In the genomic region with DNA sequence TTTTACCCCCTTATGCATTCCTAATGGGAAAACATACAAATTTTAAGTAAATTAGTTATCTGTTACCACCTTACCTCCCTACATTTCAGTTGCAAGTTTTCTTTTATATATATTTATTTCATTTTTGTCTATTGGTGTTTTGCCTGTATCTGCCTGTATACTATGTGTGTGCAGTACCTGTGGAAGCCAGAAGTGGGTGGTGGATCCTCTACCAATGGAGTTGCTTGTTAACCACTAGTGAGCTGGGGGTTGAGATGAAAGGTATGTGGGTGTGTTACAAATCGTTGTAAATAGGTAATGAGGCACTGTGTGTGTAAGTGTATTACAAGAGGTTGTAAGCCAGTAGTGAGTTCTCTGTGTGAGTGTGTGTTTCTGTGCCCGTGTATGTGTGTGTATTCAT, we compare ENCODE assay signal across 8 mouse cellular contexts. TPM values are rescaled to one million over a fixed set of nuclear protein-coding genes. Genes with fewer than 3 reads are reported as not detected.
DNase-seq lines count a peak whose midpoint lies in the region; ATAC-seq and TF ChIP-seq lines count a peak whose summit lies in the region.

No protein-coding gene starts in this region.

- 0 out of 2 replicates have a peak overlapping the region, but pooled peaks have one; percentile 83 for H3K9ac ChIP-seq in heart, embryonic 15.5 days
- no peak overlapping the region for H3K9ac ChIP-seq in forebrain, postnatal 0 days
- no peak overlapping the region for H3K9ac ChIP-seq in liver, embryonic 16.5 days (ENCODE audit: low read depth, low read length)
- H3K9ac ChIP-seq in stomach, embryonic 14.5 days (replicated peaks; ENCODE audit: low read depth, low read length): no peak overlapping the region

- H3K36me3 ChIP-seq in heart, embryonic 15.5 days: peaks cover 16% of the 10 kb centered on the region
- H3K36me3 ChIP-seq in forebrain, postnatal 0 days (ENCODE audit: insufficient read depth): peaks cover 15% of the 10 kb centered on the region
- H3K36me3 ChIP-seq in liver, embryonic 16.5 days (ENCODE audit: control insufficient read depth, insufficient read depth): peaks cover 6% of the 10 kb centered on the region; the same call in 1 of the 2 replicates
- H3K36me3 ChIP-seq in stomach, embryonic 14.5 days (ENCODE audit: control insufficient read depth, insufficient read depth, low read length): peaks cover 15% of the 10 kb centered on the region

- no peaks in the 10 kb centered on the region for H3K9me3 ChIP-seq in heart, embryonic 15.5 days (replicated peaks)
- no peaks in the 10 kb centered on the region for H3K9me3 ChIP-seq in forebrain, postnatal 0 days (ENCODE audit: low read length)
- no peaks in the 10 kb centered on the region for H3K9me3 ChIP-seq in liver, embryonic 16.5 days (replicated peaks; ENCODE audit: control insufficient read depth, low read length)
- H3K9me3 ChIP-seq in stomach, embryonic 14.5 days (ENCODE audit: control insufficient read depth, low read depth, low read length): no peaks in the 10 kb centered on the region

- TF ChIP-seq CTCF in forebrain, postnatal 0 days (IDR thresholded peaks at IDR 0.05; ENCODE audit: low read depth): peak; percentile 45

- no peak for ATAC-seq in heart, embryonic 15.5 days (replicated peaks; ENCODE audit: insufficient number of reproducible peaks, insufficient read depth, low FRiP score, low read depth)
- ATAC-seq in forebrain, postnatal 0 days: no peak
- no peak for ATAC-seq in liver, embryonic 16.5 days (ENCODE audit: low read depth)
- ATAC-seq in stomach, embryonic 14.5 days (ENCODE audit: insufficient number of reproducible peaks, insufficient read depth, low FRiP score, low read depth): no peak

- DNase-seq in heart, postnatal 4 days: no peak
- peak; percentile 20 for DNase-seq in MN1 (ENCODE audit: low spot score)
- peak; percentile 10 for DNase-seq in forebrain, postnatal 0 days
- DNase-seq in right cerebral cortex, adult 18-20 months: no peak
- no peak for DNase-seq in cerebellum, adult 11-12 months

- H3K4me2 ChIP-seq in heart, embryonic 15.5 days: peak overlapping the region; percentile 64
- peak overlapping the region; percentile 11; the same call in 1 of the 2 replicates for H3K4me2 ChIP-seq in forebrain, postnatal 0 days (ENCODE audit: low read depth)
- H3K4me2 ChIP-seq in liver, embryonic 16.5 days (ENCODE audit: low read depth, low read length): peak overlapping the region; percentile 74
- peak overlapping the region; percentile 79 for H3K4me2 ChIP-seq in stomach, embryonic 14.5 days (replicated peaks; ENCODE audit: low read depth, low read length)

- no peak overlapping the region; the same call in 1 of the 2 replicates for H3K27ac ChIP-seq in heart, embryonic 15.5 days
- H3K27ac ChIP-seq in forebrain, postnatal 0 days (ENCODE audit: low read depth, low read length): no peak overlapping the region
- H3K27ac ChIP-seq in liver, embryonic 16.5 days (ENCODE audit: low read length): no peak overlapping the region; the same call in 1 of the 2 replicates
- no peak overlapping the region for H3K27ac ChIP-seq in stomach, embryonic 14.5 days (ENCODE audit: low read length)

- peaks cover 32% of the 10 kb centered on the region for H3K4me1 ChIP-seq in heart, embryonic 15.5 days (replicated peaks)
- peaks cover 22% of the 10 kb centered on the region; the same call in 1 of the 2 replicates for H3K4me1 ChIP-seq in forebrain, postnatal 0 days (ENCODE audit: insufficient read depth)
- H3K4me1 ChIP-seq in liver, embryonic 16.5 days (ENCODE audit: control insufficient read depth, low read depth, low read length): peaks cover 21% of the 10 kb centered on the region
- peaks cover 15% of the 10 kb centered on the region for H3K4me1 ChIP-seq in stomach, embryonic 14.5 days (ENCODE audit: control insufficient read depth, insufficient read depth, low read length)

- H3K4me3 ChIP-seq in heart, embryonic 15.5 days: peak overlapping the region; percentile 74
- peak overlapping the region; percentile 90 for H3K4me3 ChIP-seq in forebrain, postnatal 0 days (ENCODE audit: low read depth, low read length)
- H3K4me3 ChIP-seq in liver, embryonic 16.5 days (ENCODE audit: low read depth, low read length): peak overlapping the region; percentile 83
- H3K4me3 ChIP-seq in stomach, embryonic 14.5 days (ENCODE audit: low read depth, low read length): peak overlapping the region; percentile 88

- no peaks in the 10 kb centered on the region for H3K27me3 ChIP-seq in heart, embryonic 15.5 days
- no peaks in the 10 kb centered on the region for H3K27me3 ChIP-seq in forebrain, postnatal 0 days (ENCODE audit: insufficient read depth, low read length)
- no peaks in the 10 kb centered on the region for H3K27me3 ChIP-seq in liver, embryonic 16.5 days (ENCODE audit: control insufficient read depth, insufficient read depth, low read depth, low read length)
- no peaks in the 10 kb centered on the region for H3K27me3 ChIP-seq in stomach, embryonic 14.5 days (ENCODE audit: control insufficient read depth, insufficient read depth, low read length)

- WGBS in heart, embryonic 15.5 days: 67% methylated on average over 2 of the region's 2 CpGs
- 65% methylated on average over 2 of the region's 2 CpGs for WGBS in forebrain, postnatal 0 days
- WGBS in liver, embryonic 16.5 days (ENCODE audit: insufficient replicate concordance): 51% methylated on average over 2 of the region's 2 CpGs
- 68% methylated on average over 2 of the region's 2 CpGs for WGBS in stomach, embryonic 14.5 days

RNA-seq across cellular contexts. Expression of gene Sec23a, which starts 1.3 kb away (rescaled TPM):
- polyA plus RNA-seq in heart, embryonic 15.5 days (2015; fragmentation: Nextera tagmentation; extraction: Ambion mirVana): 57.8 and 63.2 TPM in 2 replicates
- total RNA-seq in heart, postnatal 4 days (2021): 10 to 100 TPM; 51.0 to 53.8 TPM
- total RNA-seq in forebrain, postnatal 0 days (2014; rRNA removed): 156 and 159 TPM in 2 replicates
- polyA plus RNA-seq in forebrain, postnatal 0 days (2015; fragmentation: Nextera tagmentation; extraction: Ambion mirVana): 84.4 and 95.5 TPM in 2 replicates
- 28.6 and 29.5 TPM in 2 replicates for polyA plus RNA-seq in liver, embryonic 16.5 days (2015; fragmentation: Nextera tagmentation; extraction: Ambion mirVana)
- polyA plus RNA-seq in stomach, embryonic 14.5 days (2014; fragmentation: Nextera tagmentation; extraction: Ambion mirVana): 80.6 and 88.4 TPM in 2 replicates

RNA-seq across cellular contexts. Expression of gene Gemin2, which starts 2.7 kb away (rescaled TPM):
- 17.9 and 20.8 TPM in 2 replicates for polyA plus RNA-seq in heart, embryonic 15.5 days (2015; fragmentation: Nextera tagmentation; extraction: Ambion mirVana)
- 1 to 10 TPM; 8.8 to 9.8 TPM for total RNA-seq in heart, postnatal 4 days (2021)
- 5.5 and 6.7 TPM in 2 replicates for total RNA-seq in forebrain, postnatal 0 days (2014; rRNA removed)
- 9.3 and 10.8 TPM in 2 replicates for polyA plus RNA-seq in forebrain, postnatal 0 days (2015; fragmentation: Nextera tagmentation; extraction: Ambion mirVana)
- 15.7 and 18.9 TPM in 2 replicates for polyA plus RNA-seq in liver, embryonic 16.5 days (2015; fragmentation: Nextera tagmentation; extraction: Ambion mirVana)
- 23.8 and 29.8 TPM in 2 replicates for polyA plus RNA-seq in stomach, embryonic 14.5 days (2014; fragmentation: Nextera tagmentation; extraction: Ambion mirVana)

RNA-seq across cellular contexts. Expression of gene Trappc6b, which starts 50.8 kb away (rescaled TPM):
- 83.2 and 85.5 TPM in 2 replicates for polyA plus RNA-seq in heart, embryonic 15.5 days (2015; fragmentation: Nextera tagmentation; extraction: Ambion mirVana)
- total RNA-seq in heart, postnatal 4 days (2021): 10 to 100 TPM; 56.6 to 63.5 TPM
- 64.8 and 68.3 TPM in 2 replicates for total RNA-seq in forebrain, postnatal 0 days (2014; rRNA removed)
- polyA plus RNA-seq in forebrain, postnatal 0 days (2015; fragmentation: Nextera tagmentation; extraction: Ambion mirVana): 168 and 178 TPM in 2 replicates
- polyA plus RNA-seq in liver, embryonic 16.5 days (2015; fragmentation: Nextera tagmentation; extraction: Ambion mirVana): 45.9 and 51.2 TPM in 2 replicates
- polyA plus RNA-seq in stomach, embryonic 14.5 days (2014; fragmentation: Nextera tagmentation; extraction: Ambion mirVana): 61.0 and 67.1 TPM in 2 replicates

RNA-seq across cellular contexts. Expression of gene Pnn, which starts 56.2 kb away (rescaled TPM):
- 59.4 and 63.0 TPM in 2 replicates for polyA plus RNA-seq in heart, embryonic 15.5 days (2015; fragmentation: Nextera tagmentation; extraction: Ambion mirVana)
- 10 to 100 TPM; 38.5 to 40.4 TPM for total RNA-seq in heart, postnatal 4 days (2021)
- total RNA-seq in forebrain, postnatal 0 days (2014; rRNA removed): 21.9 and 28.8 TPM in 2 replicates
- polyA plus RNA-seq in forebrain, postnatal 0 days (2015; fragmentation: Nextera tagmentation; extraction: Ambion mirVana): 38.1 and 50.3 TPM in 2 replicates
- 25.1 and 32.1 TPM in 2 replicates for polyA plus RNA-seq in liver, embryonic 16.5 days (2015; fragmentation: Nextera tagmentation; extraction: Ambion mirVana)
- 91.3 and 106 TPM in 2 replicates for polyA plus RNA-seq in stomach, embryonic 14.5 days (2014; fragmentation: Nextera tagmentation; extraction: Ambion mirVana)

Comparison
In these comparisons a context has a peak if more than half of its experiments do, and no peak if none do; other contexts are left out.
1. H3K4me2 ChIP-seq: peak in every context shown above with its lines; median percentile 79 in stomach, embryonic 14.5 days; 74 in liver, embryonic 16.5 days; 64 in heart, embryonic 15.5 days; 11 in forebrain, postnatal 0 days.
2. DNase-seq: peak in MN1 (single experiment) and forebrain, postnatal 0 days (single experiment); none in heart, postnatal 4 days (single experiment), right cerebral cortex, adult 18-20 months (single experiment) and cerebellum, adult 11-12 months (single experiment).
3. Peak in every context shown above with its lines, with median percentiles within 50 percentile points of each other: H3K4me3 ChIP-seq.